Mouse (Mus musculus) forebrain, embryonic 13.5 days (tissue): Measurements from ENCODE around the gene Foxo3. TPM values are rescaled to one million over a fixed set of nuclear protein-coding genes. Genes with fewer than 3 reads are reported as not detected.

Experiments
- ATAC-seq: fragments of 200-750 bp; cut with Nextera tagmentation; 2 replicates; pipeline ENCODE4 v1.8.0; 2017
- H3K27ac ChIP-seq: fragments of 300-500 bp; sonication (generic); 2 replicates; pipeline ENCODE4 v1.5.1; 2015; ENCODE audit warnings: inconsistent platforms, mild to moderate bottlenecking, moderate library complexity
- H3K27me3 ChIP-seq: fragments of 300-500 bp; sonication (generic); 2 replicates; pipeline ENCODE4 v1.6.1; 2015; ENCODE audit warnings: mild to moderate bottlenecking, inconsistent platforms
- H3K36me3 ChIP-seq: fragments of 300-500 bp; sonication (generic); 2 replicates; pipeline ENCODE4 v1.6.1; 2015; ENCODE audit warnings: mild to moderate bottlenecking, inconsistent platforms; ENCODE audit not compliant: poor library complexity, severe bottlenecking
- H3K4me1 ChIP-seq: fragments of 300-500 bp; sonication (generic); 2 replicates; pipeline ENCODE4 v1.6.1; 2015; ENCODE audit warnings: inconsistent platforms
- H3K4me2 ChIP-seq: fragments of 300-500 bp; sonication (generic); 2 replicates; pipeline ENCODE4 v1.6.1; 2015; ENCODE audit warnings: inconsistent platforms, mild to moderate bottlenecking, moderate library complexity
- H3K4me3 ChIP-seq: fragments of 300-500 bp; sonication (generic); 2 replicates; pipeline ENCODE4 v1.5.1; 2015; ENCODE audit warnings: mild to moderate bottlenecking, inconsistent platforms
- H3K9ac ChIP-seq: fragments of 300-500 bp; sonication (generic); 2 replicates; pipeline ENCODE4 v1.6.1; 2015; ENCODE audit warnings: mild to moderate bottlenecking, inconsistent platforms
- H3K9me3 ChIP-seq: fragments of 300-500 bp; sonication (generic); replicated peaks from 2 replicates; pipeline ENCODE4 v1.6.1; 2016; ENCODE audit warnings: inconsistent platforms
- WGBS: fragments of 180-500 bp; shearing (Covaris S2); methylation state at CpG from one replicate; pipeline ENCODE4 v1.1.7; 2015; 5-methylcytosine and 5-hydroxymethylcytosine counted together
- polyA plus RNA-seq: library from polyadenylated mRNA; unstranded; fragments of >200 nt; fragmentation: Nextera tagmentation; extraction: Ambion mirVana; gene quantifications from 2 replicates; pipeline ENCODE4 v1.2.1, GENCODE M21; 2015

Foxo3 gene
- polyA plus RNA-seq, 1 experiment from 2014 or later, result 3.8 TPM

DNA sequence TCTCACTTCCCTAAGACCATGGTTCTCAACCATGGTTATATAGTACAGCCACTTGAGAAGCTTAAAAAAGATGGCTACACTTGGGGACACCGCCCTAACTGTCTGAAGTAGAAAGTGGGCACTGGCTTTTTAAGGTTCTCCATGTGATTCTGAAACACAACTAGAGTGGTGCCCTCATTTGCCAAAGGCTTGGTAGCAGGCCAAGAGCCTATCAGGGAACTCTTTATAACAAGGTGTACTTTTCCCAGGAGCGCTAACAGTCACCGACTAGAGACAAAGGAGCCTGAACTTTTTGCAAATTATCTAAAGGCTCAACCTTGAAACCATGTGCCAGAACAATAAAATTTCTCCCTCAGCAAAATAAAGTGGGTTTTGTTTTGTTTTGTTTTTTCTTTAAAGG, 14.5 kb downstream of the Foxo3 start:
- Histone ChIP-seq H3K4me3 (no peak overlapping the region), H3K36me3 (peaks cover 16% of the 10 kb centered on the region), H3K9me3 (no peaks in the 10 kb centered on the region), H3K9ac (no peak overlapping the region), H3K4me1 (no peaks in the 10 kb centered on the region), H3K27me3 (no peaks in the 10 kb centered on the region), H3K4me2 (no peak overlapping the region), H3K27ac (no peak overlapping the region)
- 81% methylated on average over 3 of the region's 3 CpGs for WGBS
- no peak for ATAC-seq

DNA sequence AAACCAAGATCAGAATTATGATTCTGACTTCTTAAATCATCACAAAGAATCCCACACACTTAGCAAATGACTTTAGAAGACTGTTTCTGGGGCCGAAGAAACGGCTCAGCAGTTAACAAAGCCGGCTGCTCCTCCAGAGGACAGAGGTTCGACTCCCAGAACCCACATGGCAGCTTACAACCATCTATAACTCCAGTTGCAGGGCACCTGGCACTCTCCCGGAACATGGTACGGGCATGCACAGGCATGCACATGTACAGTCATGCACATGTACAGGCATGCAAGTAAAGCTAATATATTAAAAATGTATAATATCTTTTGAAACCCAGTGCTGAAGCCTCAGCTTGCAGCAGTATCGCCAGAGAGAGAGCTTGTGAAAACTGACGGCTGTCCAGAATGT, 15.5 kb downstream of the Foxo3 start:
- WGBS, result 92% methylated on average over 8 of the region's 8 CpGs
- H3K36me3 ChIP-seq, result peaks cover 7% of the 10 kb centered on the region
- no peak overlapping the region for H3K9ac ChIP-seq
- no peak overlapping the region for H3K4me2 ChIP-seq
- H3K4me3 ChIP-seq, result no peak overlapping the region
- H3K27me3 ChIP-seq, result no peaks in the 10 kb centered on the region
- H3K9me3 ChIP-seq, result no peaks in the 10 kb centered on the region
- ATAC-seq, result no peak
- H3K27ac ChIP-seq, result no peak overlapping the region
- no peaks in the 10 kb centered on the region for H3K4me1 ChIP-seq

DNA sequence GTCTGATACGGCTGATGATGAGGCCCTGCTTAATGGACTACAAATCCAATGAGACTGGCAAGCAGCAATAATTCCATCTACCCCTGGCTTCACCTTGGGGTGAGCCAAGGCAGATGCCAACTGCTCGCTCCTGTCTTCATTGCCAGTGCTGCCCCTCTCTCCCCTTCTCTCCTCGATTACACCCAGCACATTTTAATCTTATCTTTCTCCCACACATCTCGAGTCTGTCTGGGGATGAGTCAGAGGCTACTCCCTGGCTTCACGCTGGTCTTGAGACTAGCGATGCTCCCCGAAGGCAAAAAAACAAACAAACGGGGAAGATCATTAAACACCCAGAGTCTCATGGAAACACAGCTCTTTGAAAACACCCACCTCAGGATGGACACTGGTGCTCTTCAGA, 16.0 kb downstream of the Foxo3 start:
- H3K27me3 ChIP-seq, result no peaks in the 10 kb centered on the region
- H3K36me3 ChIP-seq, result peaks cover 1% of the 10 kb centered on the region
- no peak overlapping the region for H3K9ac ChIP-seq
- H3K4me2 ChIP-seq, result no peak overlapping the region
- H3K9me3 ChIP-seq, result no peaks in the 10 kb centered on the region
- no peak for ATAC-seq
- H3K4me3 ChIP-seq, result no peak overlapping the region
- H3K4me1 ChIP-seq, result no peaks in the 10 kb centered on the region
- no peak overlapping the region for H3K27ac ChIP-seq
- 89% methylated on average over 8 of the region's 8 CpGs for WGBS

DNA sequence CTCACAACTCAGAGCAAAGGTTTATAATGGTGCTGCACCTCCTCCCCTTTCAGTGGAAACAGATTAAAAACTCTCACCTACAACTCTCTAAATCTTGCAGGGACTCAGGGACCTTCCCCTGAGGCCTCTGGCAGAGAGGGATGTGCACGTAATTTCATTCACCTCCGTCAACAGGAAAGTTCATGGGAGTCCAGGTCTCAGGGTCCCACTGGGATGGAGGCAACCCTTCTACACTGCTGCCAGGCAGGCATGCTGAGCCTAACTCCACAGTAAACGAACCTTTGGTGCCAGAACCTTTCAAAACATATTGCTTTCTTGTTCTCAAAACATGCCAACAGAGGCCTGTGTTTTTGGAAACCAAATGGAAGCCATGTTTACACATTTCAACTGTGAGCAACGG, 17.0 kb downstream of the Foxo3 start:
- Histone ChIP-seq H3K4me1 (no peaks in the 10 kb centered on the region), H3K4me3 (no peak overlapping the region), H3K27me3 (no peaks in the 10 kb centered on the region), H3K9me3 (no peaks in the 10 kb centered on the region), H3K36me3 (no peaks in the 10 kb centered on the region), H3K9ac (no peak overlapping the region), H3K4me2 (no peak overlapping the region), H3K27ac (no peak overlapping the region)
- no peak for ATAC-seq
- WGBS, result 76% methylated on average over 4 of the region's 4 CpGs

DNA sequence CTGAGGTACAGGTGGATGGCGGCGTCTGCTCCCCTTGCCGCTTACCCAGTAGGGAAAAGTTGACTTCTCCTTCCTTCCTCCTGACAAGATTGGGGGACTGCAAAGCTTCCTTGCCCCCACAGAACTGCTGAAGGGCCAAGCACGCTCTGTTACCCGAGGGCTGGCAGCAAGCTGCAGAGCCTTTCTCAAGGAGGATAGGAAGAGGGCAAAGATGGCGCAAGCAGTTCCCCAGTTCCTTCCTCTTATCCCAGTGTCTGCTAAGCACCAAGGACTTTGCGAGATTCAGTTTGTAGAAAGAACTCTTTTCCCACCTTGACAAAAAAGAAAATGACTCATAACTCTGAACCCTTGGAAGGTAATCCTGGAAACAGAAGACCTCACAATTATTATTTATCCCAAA, 18.6 kb downstream of the Foxo3 start:
- Histone ChIP-seq H3K27ac (no peak overlapping the region), H3K4me3 (no peak overlapping the region), H3K9me3 (no peaks in the 10 kb centered on the region), H3K9ac (no peak overlapping the region), H3K27me3 (no peaks in the 10 kb centered on the region), H3K36me3 (no peaks in the 10 kb centered on the region), H3K4me1 (no peaks in the 10 kb centered on the region), H3K4me2 (no peak overlapping the region)
- 97% methylated on average over 7 of the region's 7 CpGs for WGBS
- no peak for ATAC-seq

DNA sequence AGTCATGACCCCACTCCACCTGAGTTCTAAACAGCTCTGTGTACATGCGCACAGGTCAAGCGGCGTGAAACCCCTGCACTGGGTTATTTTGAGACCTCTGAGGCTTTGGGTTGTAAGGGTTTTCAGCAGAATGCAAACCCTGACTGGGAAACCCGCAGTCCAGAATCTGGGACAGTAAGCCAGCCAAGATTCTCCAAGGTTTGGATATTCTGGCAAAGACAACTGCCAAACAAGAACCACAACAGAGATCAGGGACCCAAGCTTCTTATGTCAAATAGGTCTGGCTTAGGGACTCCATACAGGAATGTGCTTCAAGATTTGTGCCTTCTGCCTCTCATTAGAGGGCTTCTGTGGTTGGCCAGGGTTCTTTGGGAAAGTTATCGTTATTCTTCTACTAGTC, 21.8 kb downstream of the Foxo3 start:
- H3K9ac ChIP-seq, result no peak overlapping the region
- 98% methylated on average over 5 of the region's 5 CpGs for WGBS
- no peak for ATAC-seq
- no peaks in the 10 kb centered on the region for H3K36me3 ChIP-seq
- H3K4me3 ChIP-seq, result no peak overlapping the region
- H3K4me2 ChIP-seq, result no peak overlapping the region
- no peaks in the 10 kb centered on the region for H3K27me3 ChIP-seq
- H3K9me3 ChIP-seq, result no peaks in the 10 kb centered on the region
- peaks cover 12% of the 10 kb centered on the region for H3K4me1 ChIP-seq
- no peak overlapping the region for H3K27ac ChIP-seq

DNA sequence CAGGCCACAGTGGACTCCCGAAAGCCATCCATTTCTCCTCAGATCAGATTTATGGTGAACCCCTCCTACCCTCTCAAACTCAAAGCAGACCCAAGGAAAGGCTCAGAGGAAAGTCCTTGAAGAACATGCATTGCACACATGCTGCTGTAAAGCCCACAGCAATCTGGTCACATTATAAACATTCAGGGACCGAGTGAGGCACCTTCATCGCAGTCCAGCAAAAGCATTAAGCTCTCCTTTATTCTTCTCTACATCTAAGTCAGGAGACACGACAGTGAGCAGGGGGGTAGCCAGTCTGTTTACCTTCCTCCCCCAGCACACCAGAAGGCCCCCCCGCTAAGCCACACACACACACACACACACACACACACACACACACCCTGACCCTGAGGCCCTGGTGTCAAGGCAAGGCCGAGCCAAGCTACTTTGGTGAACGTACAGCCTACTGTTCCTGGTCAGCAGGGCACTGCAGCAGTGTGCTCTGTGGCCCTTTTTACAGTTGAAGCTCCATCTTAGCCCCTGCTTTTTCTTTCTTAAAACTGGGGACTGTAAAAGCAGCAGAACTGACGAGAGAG, 24.7 kb downstream of the Foxo3 start:
- H3K9ac ChIP-seq, result no peak overlapping the region
- peaks cover 12% of the 10 kb centered on the region for H3K4me1 ChIP-seq
- no peaks in the 10 kb centered on the region for H3K27me3 ChIP-seq
- no peak overlapping the region for H3K4me2 ChIP-seq
- H3K27ac ChIP-seq, result no peak overlapping the region
- no peaks in the 10 kb centered on the region for H3K36me3 ChIP-seq
- WGBS, result 58% methylated on average over 8 of the region's 8 CpGs
- H3K9me3 ChIP-seq, result no peaks in the 10 kb centered on the region
- no peak overlapping the region for H3K4me3 ChIP-seq
- ATAC-seq, result no peak

DNA sequence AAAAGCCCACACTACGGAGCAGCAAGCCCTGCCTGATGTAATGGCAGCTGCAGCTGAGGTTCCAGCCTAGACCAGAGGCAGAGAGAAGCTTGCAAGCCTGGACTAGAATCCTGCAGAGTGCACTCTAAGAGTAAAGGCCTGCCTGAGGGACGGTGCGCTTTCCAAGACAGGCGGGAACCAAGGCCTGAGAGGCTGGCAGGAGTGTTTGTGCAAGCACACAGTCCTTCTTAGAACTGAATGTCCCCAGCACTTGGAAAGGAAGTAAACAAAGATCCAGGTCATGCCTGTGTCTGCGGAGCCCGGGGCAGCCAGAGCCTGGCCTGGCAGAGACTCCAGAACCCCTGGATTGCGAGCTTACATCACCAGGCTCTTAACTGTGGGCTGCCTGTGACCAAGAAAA, 25.4 kb downstream of the Foxo3 start:
- Histone ChIP-seq H3K4me2 (no peak overlapping the region), H3K4me1 (peaks cover 12% of the 10 kb centered on the region), H3K4me3 (no peak overlapping the region), H3K9me3 (no peaks in the 10 kb centered on the region), H3K9ac (no peak overlapping the region), H3K27me3 (no peaks in the 10 kb centered on the region), H3K27ac (peak overlapping the region; percentile 31; the same call in 1 of the 2 replicates), H3K36me3 (no peaks in the 10 kb centered on the region)
- 52% methylated on average over 7 of the region's 7 CpGs for WGBS
- ATAC-seq, result no peak

DNA sequence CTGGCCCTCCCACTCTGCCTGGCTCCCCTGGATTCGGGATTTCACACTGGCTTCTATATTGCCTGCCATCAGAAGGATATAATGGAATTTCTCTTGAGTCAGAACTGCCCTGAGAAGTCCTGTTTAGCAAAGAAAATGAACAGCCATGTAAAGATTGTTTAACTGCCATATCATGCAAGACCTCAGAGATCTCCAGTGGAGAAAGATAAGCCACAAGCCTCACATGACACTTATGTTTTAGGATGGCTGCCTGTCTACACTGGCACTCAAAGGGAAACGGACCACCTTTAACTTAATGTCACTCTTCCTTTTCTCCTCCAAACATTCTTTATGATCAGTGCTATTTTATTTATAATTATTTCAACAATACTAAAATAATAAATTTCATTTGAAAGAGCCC, 26.6 kb downstream of the Foxo3 start:
- peaks cover 12% of the 10 kb centered on the region for H3K4me1 ChIP-seq
- H3K9me3 ChIP-seq, result no peaks in the 10 kb centered on the region
- H3K9ac ChIP-seq, result no peak overlapping the region
- no peaks in the 10 kb centered on the region for H3K36me3 ChIP-seq
- H3K27me3 ChIP-seq, result no peaks in the 10 kb centered on the region
- ATAC-seq, result no peak
- H3K4me3 ChIP-seq, result no peak overlapping the region
- no peak overlapping the region for H3K27ac ChIP-seq
- WGBS, result 85% methylated on average over 2 of the region's 2 CpGs
- no peak overlapping the region for H3K4me2 ChIP-seq

DNA sequence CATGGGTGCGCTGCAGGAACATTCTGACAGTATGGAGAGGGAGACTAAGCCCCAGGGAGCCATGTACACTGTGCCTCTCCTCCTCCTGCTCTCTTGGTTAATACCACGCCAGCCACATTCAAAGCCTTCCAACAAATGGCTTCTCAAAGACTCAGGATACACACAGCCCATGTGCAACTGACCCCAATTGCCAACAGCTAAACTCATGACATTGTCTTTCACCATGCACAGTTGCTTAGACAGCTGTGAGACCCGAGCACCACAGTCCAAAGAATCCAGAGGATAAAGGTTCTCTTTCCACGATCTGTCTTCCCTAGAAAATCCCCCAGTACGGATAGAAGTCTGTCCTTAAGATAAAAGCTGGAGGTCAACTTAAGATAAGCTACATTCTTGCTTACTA, 27.9 kb downstream of the Foxo3 start:
- Histone ChIP-seq H3K4me3 (no peak overlapping the region), H3K27me3 (no peaks in the 10 kb centered on the region), H3K36me3 (no peaks in the 10 kb centered on the region), H3K9me3 (no peaks in the 10 kb centered on the region), H3K4me1 (peaks cover 12% of the 10 kb centered on the region), H3K9ac (no peak overlapping the region), H3K4me2 (no peak overlapping the region), H3K27ac (no peak overlapping the region)
- WGBS, result 72% methylated on average over 5 of the region's 5 CpGs
- ATAC-seq, result no peak

DNA sequence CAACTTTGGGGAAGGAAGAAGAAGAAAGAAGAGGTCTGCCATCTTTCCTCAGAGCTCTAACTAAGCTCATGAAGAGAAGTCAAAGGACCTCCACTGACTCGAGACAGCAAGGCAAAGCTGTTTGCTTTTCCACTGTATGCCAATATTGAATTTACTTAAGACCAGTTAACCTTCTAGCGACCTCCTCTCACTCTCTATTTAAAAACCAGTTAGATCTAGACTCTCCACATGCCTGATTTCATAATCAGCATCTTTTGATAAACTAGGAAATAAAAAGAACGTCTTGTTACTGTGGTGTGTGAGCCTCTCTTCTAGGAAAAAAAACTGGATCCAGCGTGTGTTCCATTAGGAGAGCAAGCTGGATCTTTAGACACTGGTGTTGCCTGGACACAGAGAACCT, 28.4 kb downstream of the Foxo3 start:
- Histone ChIP-seq H3K4me3 (no peak overlapping the region), H3K36me3 (no peaks in the 10 kb centered on the region), H3K4me2 (no peak overlapping the region), H3K9ac (no peak overlapping the region), H3K27ac (no peak overlapping the region), H3K4me1 (peaks cover 12% of the 10 kb centered on the region), H3K27me3 (no peaks in the 10 kb centered on the region), H3K9me3 (no peaks in the 10 kb centered on the region)
- no peak for ATAC-seq
- WGBS, result 69% methylated on average over 4 of the region's 4 CpGs

DNA sequence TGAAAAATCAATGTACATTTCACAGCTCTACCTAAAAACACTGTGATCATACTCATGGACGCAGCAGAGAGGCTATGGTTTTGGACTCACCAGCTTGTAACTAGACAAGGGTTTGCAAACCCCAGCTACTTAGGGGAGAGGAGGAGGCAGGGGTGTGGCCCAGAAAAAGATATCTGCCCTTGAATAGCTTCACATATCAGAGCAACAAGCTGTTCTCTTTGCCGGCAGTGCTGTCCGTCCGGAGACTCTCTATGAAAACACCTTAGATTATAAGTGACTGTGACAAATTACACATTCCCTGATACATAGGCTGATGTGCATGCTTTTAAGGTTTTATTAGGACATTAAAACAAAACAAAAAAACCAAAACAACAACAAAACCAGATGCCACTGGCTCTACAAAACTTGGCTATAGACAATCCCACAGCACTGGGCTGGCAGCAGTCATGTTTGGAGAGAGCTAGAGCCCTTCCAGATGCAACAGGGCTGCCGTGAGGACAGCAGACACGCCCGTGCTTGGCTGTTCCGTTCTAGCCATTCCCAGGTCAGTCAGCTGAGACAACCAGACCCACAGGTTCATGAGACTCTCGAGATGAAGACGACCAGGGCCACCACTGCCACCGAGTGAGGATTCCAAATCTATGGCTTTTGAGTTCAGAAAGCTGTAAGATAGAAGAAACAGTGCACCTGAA, 29.3 kb downstream of the Foxo3 start:
- H3K9ac ChIP-seq, result no peak overlapping the region
- no peaks in the 10 kb centered on the region for H3K9me3 ChIP-seq
- no peak for ATAC-seq
- no peaks in the 10 kb centered on the region for H3K36me3 ChIP-seq
- no peak overlapping the region for H3K4me2 ChIP-seq
- WGBS, result 89% methylated on average over 11 of the region's 11 CpGs
- H3K4me1 ChIP-seq, result peaks cover 12% of the 10 kb centered on the region
- H3K27me3 ChIP-seq, result no peaks in the 10 kb centered on the region
- no peak overlapping the region for H3K4me3 ChIP-seq
- H3K27ac ChIP-seq, result no peak overlapping the region

DNA sequence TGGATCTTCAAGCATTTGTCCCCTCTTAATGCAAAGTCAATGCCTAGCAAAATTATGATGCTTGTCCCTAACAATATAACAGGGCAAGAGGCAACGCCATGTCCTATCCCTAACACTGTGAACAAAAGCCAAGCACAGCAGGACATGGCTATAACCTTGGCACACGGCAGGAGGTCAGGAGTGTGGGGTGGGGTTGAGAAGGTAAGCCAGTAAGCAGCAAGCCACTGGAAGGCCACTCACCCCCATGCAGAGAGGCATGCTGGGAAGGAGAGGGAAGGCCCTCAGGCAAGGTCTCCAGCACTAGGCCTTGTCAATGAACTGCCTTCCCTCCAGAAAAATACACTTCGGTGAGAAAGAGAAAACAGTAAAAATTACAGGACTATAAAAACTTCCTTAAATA, 30.1 kb downstream of the Foxo3 start:
- H3K4me2 ChIP-seq, result no peak overlapping the region
- H3K4me3 ChIP-seq, result no peak overlapping the region
- ATAC-seq, result no peak
- no peaks in the 10 kb centered on the region for H3K36me3 ChIP-seq
- peaks cover 5% of the 10 kb centered on the region for H3K4me1 ChIP-seq
- 77% methylated on average over 3 of the region's 3 CpGs for WGBS
- no peaks in the 10 kb centered on the region for H3K9me3 ChIP-seq
- H3K9ac ChIP-seq, result no peak overlapping the region
- no peaks in the 10 kb centered on the region for H3K27me3 ChIP-seq
- no peak overlapping the region for H3K27ac ChIP-seq
